Mouse (Mus musculus) CH12.LX (cell line): ENCODE measurements around the gene Grip1. TPM values are rescaled to one million over a fixed set of nuclear protein-coding genes. Genes with fewer than 3 reads are reported as not detected.

ENCODE experiments used
- DNase-seq: peaks from one replicate; pipeline ENCODE4 v3.0.0-alpha.2; 2013; ENCODE audit errors: extremely low read depth
- H3K27ac ChIP-seq: 2 replicates; pipeline ENCODE4 v1.5.1; 2012; ENCODE audit warnings: low read depth, mild to moderate bottlenecking, control low read depth, moderate library complexity; ENCODE audit not compliant: insufficient read depth
- H3K27me3 ChIP-seq: replicated peaks from 2 replicates; pipeline ENCODE3; 2012; ENCODE audit warnings: inconsistent platforms
- H3K36me3 ChIP-seq, 2 experiments: replicated peaks in 1 of 2; 2 replicates each; pipeline versions ENCODE3 to v1.6.1; 2012; ENCODE audit warnings: inconsistent platforms in 1 of 2, low read length in 1 of 2, mild to moderate bottlenecking in 1 of 2, mixed read lengths in 1 of 2, moderate library complexity in 1 of 2; ENCODE audit not compliant: control insufficient read depth in 1 of 2, insufficient read depth in 1 of 2
- H3K4me1 ChIP-seq, 2 experiments: 2 replicates each; pipeline ENCODE4 v1.6.1; 2012; ENCODE audit warnings: inconsistent platforms in 1 of 2, moderate library complexity in 1 of 2; ENCODE audit not compliant: insufficient read depth in 2 of 2, control insufficient read depth in 1 of 2
- H3K4me2 ChIP-seq: 2 replicates; pipeline ENCODE4 v1.6.1; 2012; ENCODE audit warnings: low read depth, mild to moderate bottlenecking, control low read depth; ENCODE audit not compliant: poor library complexity, insufficient read depth, severe bottlenecking
- H3K4me3 ChIP-seq, 3 experiments: fragments of 150-350 bp in 1 of 3; sonication (generic) in 1 of 3; replicated peaks in 1 of 3; 2 replicates each; pipeline versions ENCODE3 to v1.5.1; 2011 to 2012; ENCODE audit warnings: low read depth in 2 of 3, low read length in 2 of 3, mild to moderate bottlenecking in 2 of 3, moderate library complexity in 2 of 3, control low read depth in 1 of 3, improper control_type of control experiment in 1 of 3, inconsistent platforms in 1 of 3, mixed read lengths in 1 of 3; ENCODE audit not compliant: poor library complexity in 1 of 3
- H3K79me2 ChIP-seq: replicated peaks from 2 replicates; pipeline ENCODE4 v1.6.1; 2012; ENCODE audit warnings: mild to moderate bottlenecking, moderate library complexity; ENCODE audit not compliant: control insufficient read depth, poor library complexity, insufficient read depth, severe bottlenecking; ENCODE audit errors: extremely low read depth
- H3K9ac ChIP-seq: 2 replicates; pipeline ENCODE4 v1.6.1; 2012; ENCODE audit warnings: low read depth, mild to moderate bottlenecking, control low read depth, moderate library complexity; ENCODE audit not compliant: insufficient read depth
- H3K9me3 ChIP-seq: replicated peaks from 2 replicates; pipeline ENCODE3; 2012; ENCODE audit warnings: low read length, inconsistent platforms, mixed read lengths
- CHD1 ChIP-seq: IDR thresholded peaks from 2 replicates; pipeline ENCODE4 v1.6.1; 2012; ENCODE audit warnings: low read depth, low read length, improper control_type of control experiment, inconsistent platforms
- E2F4 ChIP-seq: IDR thresholded peaks from 2 replicates; pipeline ENCODE4 v1.6.1; 2011; ENCODE audit warnings: low read depth, low read length, improper control_type of control experiment; ENCODE audit not compliant: insufficient replicate concordance
- EP300 ChIP-seq: IDR thresholded peaks from 2 replicates; pipeline ENCODE4 v1.6.1; 2011; ENCODE audit warnings: low read length, improper control_type of control experiment
- GABPA ChIP-seq: IDR thresholded peaks from 2 replicates; pipeline ENCODE4 v1.6.1; 2012; ENCODE audit warnings: low read depth, low read length, improper control_type of control experiment, inconsistent platforms; ENCODE audit not compliant: insufficient replicate concordance
- IRF4 ChIP-seq: IDR thresholded peaks from 2 replicates; pipeline ENCODE4 v1.6.1; 2014; ENCODE audit warnings: low read depth, mild to moderate bottlenecking, inconsistent platforms, low read length, improper control_type of control experiment
- KAT2A ChIP-seq: IDR thresholded peaks from 2 replicates; pipeline ENCODE4 v1.6.1; 2012; ENCODE audit warnings: low read length, improper control_type of control experiment, inconsistent platforms; ENCODE audit not compliant: insufficient replicate concordance
- MAFK ChIP-seq: IDR thresholded peaks from 2 replicates; pipeline ENCODE4 v1.6.1; 2011; ENCODE audit warnings: low read length, improper control_type of control experiment; ENCODE audit not compliant: insufficient replicate concordance
- MAZ ChIP-seq: IDR thresholded peaks from 2 replicates; pipeline ENCODE4 v1.6.1; 2012; ENCODE audit warnings: low read depth, mild to moderate bottlenecking, inconsistent platforms, low read length, improper control_type of control experiment, moderate library complexity
- NRF1 ChIP-seq: IDR thresholded peaks from 2 replicates; pipeline ENCODE4 v1.6.1; 2014; ENCODE audit warnings: low read depth, mild to moderate bottlenecking, inconsistent platforms, low read length, improper control_type of control experiment, moderate library complexity
- POLR2AphosphoS2 ChIP-seq: IDR thresholded peaks from 2 replicates; pipeline ENCODE4 v1.6.1; 2011; ENCODE audit warnings: low read depth, low read length, improper control_type of control experiment
- RAD21 ChIP-seq: IDR thresholded peaks from 2 replicates; pipeline ENCODE4 v1.6.1; 2011; ENCODE audit warnings: low read depth, mild to moderate bottlenecking, low read length, improper control_type of control experiment, moderate library complexity
- RCOR1 ChIP-seq: conservative IDR thresholded peaks from 2 replicates; pipeline ENCODE4 v1.6.1; 2012; ENCODE audit warnings: low read depth, mild to moderate bottlenecking, inconsistent platforms, low read length, improper control_type of control experiment
- SIN3A ChIP-seq: IDR thresholded peaks from 2 replicates; pipeline ENCODE4 v1.6.1; 2012; ENCODE audit warnings: low read length, improper control_type of control experiment, inconsistent platforms
- UBTF ChIP-seq: IDR thresholded peaks from 2 replicates; pipeline ENCODE4 v1.6.1; 2012; ENCODE audit warnings: low read depth, mild to moderate bottlenecking, inconsistent platforms, low read length, improper control_type of control experiment, moderate library complexity
- ZMIZ1 ChIP-seq: IDR thresholded peaks from 2 replicates; pipeline ENCODE4 v1.6.1; 2012; ENCODE audit warnings: low read depth, mild to moderate bottlenecking, inconsistent platforms, low read length, improper control_type of control experiment
- ZNF384 ChIP-seq: IDR thresholded peaks from 2 replicates; pipeline ENCODE4 v1.6.1; 2012; ENCODE audit warnings: low read depth, low read length, improper control_type of control experiment, inconsistent platforms
- dilution Hi-C: fragments of 300-500 bp; cut with MboI; formaldehyde crosslinking; loops from 2 replicates; pipeline ENCODE4 v1.14.3; 2020; ENCODE audit warnings: low sequenced_read_pairs; ENCODE audit not compliant: extremely low pct_unique_long_range_greater_than_20kb, extremely low pct_ligation_motif_present
- in situ Hi-C: fragments of 300-500 bp; cut with MboI; formaldehyde crosslinking; loops from 3 replicates; pipeline ENCODE4 v1.14.3; 2019; ENCODE audit warnings: low sequenced_read_pairs, low pct_ligation_motif_present, low pct_unique_long_range_greater_than_20kb, mixed read lengths
- polyA plus RNA-seq: library from polyadenylated mRNA; unstranded; fragments of >175 nt; gene quantifications from 2 replicates; pipeline ENCODE4 v1.2.1, GENCODE M21; 2012; ENCODE audit warnings: low read depth; ENCODE audit not compliant: insufficient read length
- total RNA-seq, 2 experiments: library from RNA; depleted of rRNA; stranded (reverse); fragments of 300-350 nt in 1 of 2; fragments of >200 nt in 1 of 2; gene quantifications; 2 replicates each; pipeline ENCODE4 v1.2.3; 2012 to 2014

The Grip1 gene
- total and polyA plus RNA-seq, 3 experiments = 0.09 to 0.33 (median 0.13) TPM

GRCm38 (mm10) chr10:120038194-120038593, 584.6 kb downstream of the Grip1 start:
- in situ Hi-C loops = no loop called here
- Histone ChIP-seq H3K9me3 (no peaks in the 10 kb centered on the region), H3K27ac (no peak overlapping the region), H3K36me3 (no peaks in the 10 kb centered on the region), H3K9ac (no peak overlapping the region), H3K4me1 (peaks cover 0 to 4% of the 10 kb centered on the region in 2 experiments; a peak in 1 of 4 replicates), H3K4me2 (no peak overlapping the region), H3K79me2 (no peaks in the 10 kb centered on the region), H3K4me3 (no peak overlapping the region), H3K27me3 (no peaks in the 10 kb centered on the region)
- DNase-seq = no peak
- no peak for TF ChIP-seq KAT2A
- TF ChIP-seq NRF1 = no peak
- no peak for TF ChIP-seq EP300
- TF ChIP-seq RAD21 = no peak
- no peak for TF ChIP-seq RCOR1
- no peak for TF ChIP-seq MAFK
- no peak for TF ChIP-seq ZNF384
- no peak for TF ChIP-seq E2F4
- TF ChIP-seq POLR2AphosphoS2 = no peak
- dilution Hi-C loops = no loop called here

GRCm38 (mm10) chr10:120044237-120044636, 590.6 kb downstream of the Grip1 start:
- H3K79me2 ChIP-seq = no peaks in the 10 kb centered on the region
- no peak overlapping the region for H3K9ac ChIP-seq
- TF ChIP-seq EP300 (no peak), MAFK (no peak), MAZ (no peak), GABPA (no peak), KAT2A (no peak), UBTF (no peak), SIN3A (no peak), IRF4 (no peak), ZMIZ1 (no peak), CHD1 (no peak), RCOR1 (no peak)
- in situ Hi-C loops = no loop called here
- H3K36me3 ChIP-seq = no peaks in the 10 kb centered on the region
- H3K27ac ChIP-seq = no peak overlapping the region
- H3K4me1 ChIP-seq = peaks cover 0 to 4% of the 10 kb centered on the region in 2 experiments; a peak in 2 of 4 replicates
- H3K9me3 ChIP-seq = peaks cover 4% of the 10 kb centered on the region
- no peaks in the 10 kb centered on the region for H3K27me3 ChIP-seq
- no peak for DNase-seq
- H3K4me3 ChIP-seq = no peak overlapping the region
- no peak overlapping the region for H3K4me2 ChIP-seq
- dilution Hi-C loops = no loop called here
